Mouse (Mus musculus) kidney, postnatal 4 days (tissue): ENCODE results near the gene Ikzf4.
"Not testable (repeated sequence)": the region's sequence is repeated elsewhere in the genome, so short reads cannot be mapped to it uniquely, and the experiment has no call there.

Source experiments
- DNase-seq, 2 experiments: peaks; one replicate each; pipeline ENCODE4 v3.0.0; 2021; ENCODE audit warnings: mixed read lengths in 2 of 2

The Ikzf4 gene

DNA sequence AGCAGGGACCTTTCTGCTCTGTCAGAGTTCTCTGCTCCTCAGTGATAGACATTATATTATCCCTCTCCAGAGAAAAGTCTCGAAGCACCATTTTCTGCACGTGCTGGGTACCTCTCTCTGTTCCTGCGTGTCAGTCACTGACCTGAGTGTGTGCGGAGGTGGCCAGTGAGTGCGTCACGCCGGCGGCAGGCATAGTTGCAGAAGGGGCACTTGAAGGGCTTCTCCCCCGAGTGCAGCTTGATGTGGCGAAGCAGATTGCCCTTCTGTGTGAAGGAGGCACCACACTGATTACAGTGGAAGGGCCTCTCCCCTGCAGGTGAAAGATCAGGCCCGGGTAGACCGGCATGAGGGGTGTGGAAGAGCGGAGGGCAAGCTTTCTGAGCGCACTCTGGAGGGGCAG, 5.8 kb downstream of the Ikzf4 start:
- no peak for DNase-seq

DNA sequence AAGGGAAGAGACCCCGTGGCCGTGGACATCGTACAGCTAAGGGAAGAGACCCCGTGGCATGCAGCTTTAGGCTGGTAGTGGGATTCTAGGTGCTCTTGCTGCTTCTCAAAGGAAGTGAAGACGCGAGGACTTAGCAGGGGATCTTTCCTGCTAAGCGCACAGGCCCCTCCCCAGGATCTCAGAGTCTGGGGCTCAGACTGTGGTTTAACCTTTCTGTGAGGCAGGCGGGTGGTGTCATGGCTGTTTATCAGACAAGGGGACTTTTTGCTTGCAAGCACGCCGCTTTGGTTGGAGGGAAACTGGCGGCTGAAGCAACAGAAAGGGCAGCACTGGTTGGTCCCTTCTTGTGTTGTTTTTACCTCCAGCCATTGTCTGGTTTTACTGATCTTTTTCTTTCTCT, 8.8 kb downstream of the Ikzf4 start:
- peak in 1 of 2 experiments; percentile 30 for DNase-seq

DNA sequence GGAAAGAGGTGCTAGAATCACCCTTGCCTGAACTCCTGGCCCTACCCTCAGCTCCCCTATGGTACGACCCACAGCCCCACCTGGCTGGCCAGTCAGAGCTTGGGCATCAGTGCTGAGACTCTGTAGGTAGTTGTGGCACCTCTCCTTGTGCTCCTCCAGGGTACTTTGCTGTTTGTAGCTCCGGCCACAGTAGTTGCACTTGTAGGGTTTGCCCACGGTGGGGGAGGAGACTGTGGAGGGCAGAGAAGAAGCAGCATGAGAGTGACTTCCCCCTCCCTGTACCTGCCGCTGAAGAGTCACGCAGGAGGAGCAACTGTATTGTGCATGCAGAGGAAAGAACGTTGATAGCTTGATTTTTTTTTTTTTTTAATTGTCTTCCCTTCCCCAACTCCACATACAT, 9.2 kb downstream of the Ikzf4 start:
- DNase-seq, result peak in 1 of 2 experiments; percentile 19

DNA sequence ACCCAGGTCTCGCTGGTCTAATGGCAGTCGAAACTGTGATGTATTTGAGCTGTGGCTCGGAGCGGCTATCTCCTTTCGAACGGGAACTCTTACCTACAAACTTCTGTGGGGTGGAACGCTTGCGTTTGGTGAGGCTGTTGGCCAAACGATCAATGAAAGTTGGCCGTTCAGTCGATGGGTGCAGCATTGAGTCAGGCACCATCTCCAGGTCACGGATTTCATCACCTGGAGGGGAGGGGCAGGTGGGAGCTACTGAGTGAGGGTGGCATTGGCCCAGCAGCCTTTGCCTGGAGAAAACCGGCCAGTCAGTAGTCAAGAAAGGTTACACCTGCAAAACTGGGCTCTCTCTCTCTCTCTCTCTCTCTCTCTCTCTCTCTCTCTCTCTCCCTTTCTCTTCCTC, 10.1 kb downstream of the Ikzf4 start:
- DNase-seq, result no peak

DNA sequence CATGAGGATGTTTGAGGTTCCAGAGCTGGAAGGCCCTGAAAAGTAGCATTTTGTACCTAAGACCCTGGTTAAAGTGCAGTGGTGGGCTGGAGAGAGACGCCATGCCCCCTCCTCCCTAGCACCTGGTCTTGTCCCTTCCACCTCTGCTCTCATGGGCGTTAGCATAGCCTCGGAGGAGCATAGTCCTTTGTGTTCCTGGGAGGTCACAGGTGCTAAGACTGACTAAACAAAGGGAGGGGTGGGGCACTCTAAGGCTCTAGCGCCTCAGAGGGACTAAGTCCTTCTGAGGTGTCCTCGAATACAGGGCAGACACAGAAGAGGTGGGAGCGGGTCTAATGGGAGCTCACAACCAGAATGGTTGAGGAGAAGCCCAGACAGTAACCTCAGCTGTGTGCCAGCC, 14.2 kb downstream of the Ikzf4 start:
- DNase-seq, result no peak

DNA sequence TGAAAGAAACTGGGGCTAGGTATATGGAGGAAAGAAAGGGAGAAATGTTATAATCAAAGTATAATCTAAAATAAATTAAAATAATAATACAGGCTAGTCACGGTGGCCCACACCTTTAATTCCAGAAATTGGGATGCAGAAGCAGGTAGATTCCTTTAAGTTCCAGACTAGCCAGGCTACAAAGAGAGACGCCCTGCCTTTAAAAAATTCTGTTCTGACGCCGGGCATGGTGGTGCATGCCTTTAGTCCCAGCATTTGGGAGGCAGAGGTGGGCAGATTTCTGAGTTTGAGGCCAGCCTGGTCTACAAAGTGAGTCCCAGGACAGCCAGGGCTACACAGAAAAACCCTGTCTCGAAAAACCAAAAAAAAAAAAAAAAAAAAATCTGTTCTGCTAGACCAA, 15.5 kb downstream of the Ikzf4 start:
- not testable (repeated sequence) for DNase-seq

DNA sequence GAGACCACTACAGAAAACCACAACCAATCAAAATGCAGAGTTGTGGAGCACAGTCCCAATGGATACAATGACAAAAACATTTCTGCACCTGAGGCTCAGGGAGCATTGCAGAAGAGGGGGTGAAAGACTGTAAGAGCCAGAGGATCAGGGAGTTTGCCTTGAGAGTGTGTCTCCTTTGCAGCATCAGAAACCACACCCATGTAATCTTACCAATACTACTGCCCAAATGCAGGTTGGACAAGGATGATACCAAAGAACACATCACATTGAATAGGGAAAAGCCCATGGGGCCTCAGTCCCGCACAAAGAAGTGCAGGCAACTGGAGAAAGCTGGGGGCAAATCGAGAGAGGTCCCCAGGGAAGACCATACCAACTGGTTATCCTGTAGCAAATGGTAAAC, 16.0 kb downstream of the Ikzf4 start:
- no peak for DNase-seq

DNA sequence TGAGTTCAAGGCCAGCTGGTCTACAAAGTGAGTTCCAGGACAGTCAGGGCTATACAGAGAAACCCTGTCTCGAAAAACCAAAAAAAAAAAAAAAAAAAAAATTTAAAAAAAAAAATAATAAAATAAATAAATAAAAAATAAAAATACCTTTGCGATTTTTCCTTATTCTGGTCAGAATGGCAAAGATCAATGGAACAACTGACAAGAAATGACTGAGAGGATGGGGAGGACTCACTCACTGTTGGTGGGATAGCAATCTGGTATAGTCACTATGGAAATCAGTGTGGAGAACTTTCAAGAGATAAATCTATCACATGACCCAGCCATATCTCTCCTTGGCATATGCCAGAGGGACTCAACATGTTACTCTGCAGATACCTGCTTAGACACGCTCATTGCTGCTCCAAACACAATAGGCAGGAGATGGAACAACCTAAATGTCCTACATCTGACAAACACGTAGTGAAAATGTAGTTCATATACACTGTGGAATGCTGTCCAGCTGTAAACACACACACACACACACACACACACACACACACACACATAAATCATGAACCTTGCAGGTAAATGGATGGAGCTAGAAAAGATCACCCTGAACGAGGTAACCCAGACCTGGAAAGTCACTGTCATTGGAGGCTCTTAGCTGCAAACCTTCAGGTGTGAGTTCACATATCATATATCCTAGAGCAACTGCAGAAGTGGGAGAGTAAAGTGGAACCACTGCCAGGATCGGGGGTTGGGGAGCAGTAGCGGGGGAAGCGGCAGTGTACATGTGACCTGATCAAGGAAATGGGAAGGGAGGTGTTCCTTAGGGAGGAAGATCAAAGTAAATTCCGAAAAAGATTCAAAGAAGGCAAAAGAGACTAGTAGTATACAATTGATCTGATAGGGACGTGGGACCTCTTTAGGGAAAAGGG, 18.1 kb downstream of the Ikzf4 start:
- no peak for DNase-seq

DNA sequence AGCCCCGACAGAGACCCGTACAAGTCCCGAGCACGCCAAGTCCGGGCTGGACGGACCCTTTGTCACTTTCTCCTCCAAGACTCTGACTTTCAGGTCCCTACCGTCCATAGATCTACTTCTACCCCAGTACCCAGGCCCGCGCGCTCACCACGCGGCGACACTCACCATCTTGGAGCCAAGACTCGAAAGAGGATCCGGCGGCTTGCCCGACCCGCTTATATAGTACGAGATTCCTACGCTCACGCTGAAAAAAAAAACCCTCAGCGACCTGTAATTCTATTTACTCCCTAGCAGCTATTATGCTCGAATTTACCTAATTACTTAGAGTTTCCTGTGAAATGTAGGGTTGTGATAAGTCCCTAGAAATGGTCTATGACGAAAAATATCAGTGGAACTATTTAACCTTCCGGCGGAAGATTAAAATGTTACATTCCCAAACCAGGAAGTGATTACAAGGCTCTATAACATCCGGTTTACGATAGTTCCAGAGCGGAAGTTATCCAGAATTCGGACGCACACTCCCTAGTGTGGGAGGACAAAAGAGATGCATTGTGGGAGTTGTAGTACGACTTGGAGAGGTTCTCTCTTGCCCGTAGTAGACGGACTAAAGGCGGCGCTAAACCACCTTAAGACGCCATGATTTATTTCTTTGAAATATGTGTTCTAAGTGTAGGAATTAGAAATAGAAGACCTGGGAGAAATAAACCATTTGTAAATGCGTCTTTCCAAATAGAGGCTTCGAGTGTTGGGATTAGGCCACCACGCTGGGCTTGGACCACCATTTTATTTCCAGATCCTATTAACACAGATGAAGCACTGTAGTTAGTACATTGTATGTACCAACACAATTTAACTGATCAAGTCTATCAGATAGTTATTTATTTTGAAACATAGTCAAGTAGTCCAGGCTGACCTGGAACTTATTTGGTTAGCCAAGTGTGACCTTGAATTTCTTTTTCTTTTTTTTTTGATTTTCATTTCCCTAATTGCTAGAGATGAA, 19.2 kb downstream of the Ikzf4 start, which contains the start of gene Rps26:
TSS of gene Rps26 (minus strand) at position 437 of the 1,000 bp plus-strand sequence.
- DNase-seq, result peak; percentile 87 to 93

DNA sequence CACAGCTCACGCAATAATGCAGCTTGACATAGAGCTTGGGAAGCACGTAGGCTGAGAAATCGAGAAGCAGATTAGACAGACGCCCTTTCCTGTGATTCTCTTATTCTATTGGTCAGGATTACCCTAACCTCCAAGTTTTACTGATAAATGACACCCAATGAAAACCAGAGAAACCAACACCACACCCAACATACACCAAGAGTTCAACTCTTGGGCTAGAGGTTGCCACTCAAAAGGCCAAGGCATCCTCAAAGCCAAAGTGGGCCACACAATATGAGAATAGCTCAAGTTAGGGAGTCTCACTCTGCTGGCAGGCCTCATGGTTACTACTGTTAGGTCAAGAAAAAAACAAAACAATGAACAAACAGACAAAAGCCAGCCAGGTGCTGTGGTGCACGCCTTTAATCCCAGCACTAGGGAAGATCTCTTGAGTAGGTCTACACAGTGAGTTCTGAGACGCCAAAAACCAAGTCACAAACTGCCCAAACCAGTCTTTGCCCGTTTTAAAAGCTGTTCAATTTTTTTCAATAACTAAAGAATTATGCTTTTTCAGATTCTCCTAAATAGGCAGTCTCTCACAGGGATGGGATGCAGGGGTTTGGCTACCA, 20.4 kb downstream of the Ikzf4 start:
- no peak for DNase-seq

DNA sequence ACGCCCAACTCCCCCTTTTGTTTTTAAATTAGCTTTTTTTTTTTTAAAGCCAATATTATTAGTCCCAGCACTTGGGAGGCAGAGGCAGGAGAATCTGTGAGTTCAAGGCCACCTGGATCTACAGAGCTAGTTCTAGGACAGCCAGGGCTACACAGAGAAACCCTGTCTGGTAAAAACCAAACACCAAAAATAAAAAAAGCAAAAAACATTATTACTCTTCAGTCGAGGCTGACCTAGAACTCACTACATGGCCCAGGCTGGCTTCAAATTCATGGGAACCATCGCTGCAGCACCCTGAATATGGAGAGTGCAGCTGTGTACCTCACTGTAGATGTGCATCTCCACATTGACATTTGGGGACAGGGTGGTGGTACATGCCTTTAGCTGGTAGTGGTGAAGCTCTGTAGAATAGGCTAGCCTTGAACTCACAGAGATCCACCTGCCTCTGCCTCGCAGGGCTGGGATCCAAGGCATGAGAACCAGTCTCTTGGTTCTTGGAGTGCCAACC, 22.6 kb downstream of the Ikzf4 start:
- DNase-seq, result not testable (repeated sequence)

DNA sequence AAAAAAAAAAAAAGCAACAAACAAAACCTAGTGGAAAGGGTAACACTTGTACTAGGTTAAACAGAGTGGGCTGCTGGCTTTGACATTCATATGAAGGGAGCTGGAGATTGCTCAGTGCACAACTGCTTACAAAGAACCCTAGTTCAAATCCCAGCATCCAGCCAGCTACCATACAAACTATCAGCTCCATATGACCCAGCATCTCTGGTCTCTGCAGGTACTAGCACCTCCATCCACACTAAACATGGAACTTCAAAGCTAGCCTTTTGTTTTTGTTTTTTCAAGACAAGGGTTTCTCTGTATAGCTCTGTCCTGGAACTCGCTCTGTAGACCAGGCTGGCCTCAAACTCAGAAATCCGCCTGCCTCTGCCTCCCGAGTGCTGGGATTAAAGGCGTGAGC, 23.1 kb downstream of the Ikzf4 start:
- DNase-seq, result no peak

DNA sequence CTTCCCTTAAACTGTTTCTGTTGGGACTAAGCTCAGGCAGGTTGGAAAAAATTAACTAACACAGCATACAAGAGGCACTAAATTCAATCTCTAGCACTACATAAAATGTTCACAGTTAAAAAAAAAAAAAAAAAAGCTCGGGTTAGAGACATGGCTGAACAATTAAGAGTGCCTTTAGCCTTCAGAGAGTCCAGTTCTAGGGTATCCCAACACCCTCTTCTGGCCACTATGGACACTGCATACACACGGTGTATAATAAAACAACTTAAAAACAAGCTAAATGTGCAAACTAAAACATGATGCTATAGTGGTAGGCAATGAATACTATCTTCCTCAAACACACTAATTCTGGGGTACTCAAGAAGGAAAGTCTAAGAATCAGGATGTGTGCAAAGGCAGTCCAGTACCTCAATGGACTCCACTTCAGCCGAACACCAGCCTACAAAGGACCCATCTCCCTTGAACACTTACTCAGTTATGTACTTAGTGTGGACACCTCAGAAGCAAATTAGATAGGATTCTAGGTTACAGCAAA, 23.7 kb downstream of the Ikzf4 start:
- DNase-seq, result no peak

DNA sequence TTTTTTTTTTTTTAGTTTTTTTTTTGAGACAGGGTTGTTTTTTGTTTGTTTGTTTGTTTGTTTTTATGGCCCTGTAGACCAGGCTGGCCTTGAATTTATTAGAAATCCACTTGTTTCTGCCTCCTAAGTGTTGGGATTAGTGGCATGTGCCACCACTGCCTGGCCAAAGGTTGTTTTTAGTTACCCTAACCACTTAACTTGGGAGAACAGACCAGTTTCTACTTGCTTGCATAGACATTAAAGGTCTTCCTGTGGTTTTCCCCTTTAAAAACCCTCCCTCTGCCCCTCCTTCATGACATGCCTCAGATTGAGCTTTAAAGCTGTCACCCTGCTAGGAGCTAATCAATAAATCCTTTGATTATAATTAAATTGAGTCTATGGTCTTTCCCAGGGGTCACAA, 25.6 kb downstream of the Ikzf4 start:
- no peak for DNase-seq

DNA sequence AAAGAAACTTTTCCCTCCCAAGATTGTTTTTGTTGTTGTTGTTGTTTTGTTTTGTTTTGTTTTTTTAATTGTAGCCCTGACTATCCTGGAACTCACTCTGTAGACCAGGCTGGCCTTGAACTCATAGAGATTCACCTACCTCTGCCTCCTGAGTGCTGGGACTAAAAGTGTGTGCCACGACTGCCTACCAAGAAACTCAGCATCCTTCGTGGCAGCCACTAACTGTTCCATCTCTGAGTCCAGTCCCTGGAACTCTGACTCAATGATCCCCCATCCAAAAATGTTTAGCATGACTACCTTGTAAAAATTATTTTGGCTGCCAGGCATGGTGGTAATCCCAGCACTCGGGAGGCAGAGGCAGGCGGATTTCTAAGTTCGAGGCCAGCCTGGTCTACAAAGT, 26.6 kb downstream of the Ikzf4 start:
- not testable (repeated sequence) for DNase-seq

DNA sequence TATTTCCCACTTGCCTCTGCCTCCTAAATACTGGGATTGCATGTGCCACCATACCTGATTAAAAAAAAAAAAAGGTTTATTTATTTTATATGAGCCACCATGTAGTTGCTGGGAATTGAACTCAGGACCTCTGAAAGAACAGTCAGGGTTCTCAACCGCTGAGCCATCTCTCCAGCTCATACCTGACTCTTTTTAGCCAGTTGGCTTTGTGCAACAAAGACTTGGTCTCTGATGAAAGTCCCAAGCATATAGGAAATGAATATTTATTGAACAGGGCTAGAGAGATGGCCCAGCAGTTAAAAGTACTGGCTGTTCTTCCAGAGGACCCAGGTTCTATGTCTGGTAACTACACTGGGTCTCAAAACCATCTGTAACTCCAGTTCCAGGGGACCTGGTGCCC, 27.2 kb downstream of the Ikzf4 start:
- no peak for DNase-seq

DNA sequence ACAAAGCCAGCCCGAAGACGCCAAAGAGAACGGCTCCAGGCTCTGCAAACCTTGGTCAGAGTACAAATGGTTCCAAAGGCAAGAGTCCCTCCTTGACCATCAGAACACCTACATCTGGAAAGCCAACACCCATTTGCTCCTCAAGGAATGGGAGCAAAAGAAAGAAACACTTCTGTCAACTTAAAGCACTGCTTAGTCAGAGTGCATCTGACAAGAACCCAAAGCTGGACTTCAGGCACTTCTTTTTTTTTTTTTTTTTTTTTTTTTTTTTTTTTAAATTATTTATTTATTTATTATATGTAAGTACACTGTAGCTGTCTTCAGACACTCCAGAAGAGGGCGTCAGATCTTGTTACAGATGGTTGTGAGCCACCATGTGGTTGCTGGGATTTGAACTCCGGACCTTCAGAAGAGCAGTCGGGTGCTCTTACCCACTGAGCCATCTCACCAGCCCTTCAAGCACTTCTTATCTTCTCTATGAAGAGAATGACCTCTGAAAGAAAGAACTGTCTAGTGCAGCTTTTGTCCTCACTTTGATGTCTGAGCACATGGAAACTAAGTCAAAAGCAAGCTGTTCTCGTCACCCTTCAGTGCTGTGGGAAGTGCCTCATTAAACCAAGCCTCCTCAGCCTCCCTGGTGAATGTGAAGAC, 29.9 kb downstream of the Ikzf4 start:
- DNase-seq, result not testable (repeated sequence)

DNA sequence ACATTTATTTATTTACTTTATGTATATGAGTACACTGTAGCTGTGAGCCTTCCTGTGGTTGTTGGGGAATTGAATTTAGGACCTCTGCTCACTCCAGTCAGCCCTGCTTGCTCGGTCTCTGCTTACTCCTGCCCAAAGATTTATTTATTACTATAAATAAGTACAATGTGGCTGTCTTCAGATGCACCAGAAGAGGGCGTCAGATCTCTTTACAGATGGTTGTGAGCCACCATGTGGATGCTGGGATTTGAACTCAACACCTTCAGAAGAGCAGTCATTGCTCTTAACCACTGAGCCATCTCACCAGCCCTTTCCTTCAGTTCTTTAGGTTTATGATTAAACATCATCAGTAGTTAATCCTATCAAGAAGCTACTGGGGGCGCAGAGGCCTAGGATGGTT, 30.9 kb downstream of the Ikzf4 start:
- DNase-seq, result no peak

DNA sequence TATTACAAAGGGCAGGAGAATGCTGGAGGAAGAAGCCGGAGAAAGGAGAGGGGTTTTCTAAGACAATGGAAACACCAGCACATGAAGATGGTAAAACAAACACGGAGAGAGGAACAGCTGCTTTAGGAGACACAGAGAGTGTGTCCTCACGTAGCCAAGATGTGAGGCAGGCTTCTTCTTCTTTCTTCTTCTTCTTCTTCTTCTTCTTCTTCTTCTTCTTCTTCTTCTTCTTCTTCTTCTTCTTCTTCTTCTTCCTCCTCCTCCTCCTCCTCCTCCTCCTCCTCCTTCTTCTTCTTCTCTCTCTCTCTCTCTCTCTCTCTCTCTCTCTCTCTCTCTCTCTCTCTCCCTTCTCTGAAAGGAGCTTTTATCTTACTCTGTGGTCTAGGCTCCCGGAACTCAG, 32.0 kb downstream of the Ikzf4 start:
- not testable (repeated sequence) for DNase-seq

DNA sequence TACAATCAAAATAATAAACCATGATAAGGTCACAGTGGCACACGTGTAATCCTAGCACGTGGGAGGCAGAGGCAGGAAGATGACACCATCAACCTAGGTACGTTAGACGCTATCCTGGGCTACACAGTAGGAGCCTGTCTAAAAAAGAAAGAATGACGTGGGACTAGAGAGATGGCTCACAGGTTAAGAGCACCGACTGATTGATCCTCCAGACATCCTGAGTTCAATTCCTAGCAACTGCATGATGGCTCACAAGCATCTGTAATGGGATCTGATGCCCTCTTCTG, 32.7 kb downstream of the Ikzf4 start:
- no peak for DNase-seq

DNA sequence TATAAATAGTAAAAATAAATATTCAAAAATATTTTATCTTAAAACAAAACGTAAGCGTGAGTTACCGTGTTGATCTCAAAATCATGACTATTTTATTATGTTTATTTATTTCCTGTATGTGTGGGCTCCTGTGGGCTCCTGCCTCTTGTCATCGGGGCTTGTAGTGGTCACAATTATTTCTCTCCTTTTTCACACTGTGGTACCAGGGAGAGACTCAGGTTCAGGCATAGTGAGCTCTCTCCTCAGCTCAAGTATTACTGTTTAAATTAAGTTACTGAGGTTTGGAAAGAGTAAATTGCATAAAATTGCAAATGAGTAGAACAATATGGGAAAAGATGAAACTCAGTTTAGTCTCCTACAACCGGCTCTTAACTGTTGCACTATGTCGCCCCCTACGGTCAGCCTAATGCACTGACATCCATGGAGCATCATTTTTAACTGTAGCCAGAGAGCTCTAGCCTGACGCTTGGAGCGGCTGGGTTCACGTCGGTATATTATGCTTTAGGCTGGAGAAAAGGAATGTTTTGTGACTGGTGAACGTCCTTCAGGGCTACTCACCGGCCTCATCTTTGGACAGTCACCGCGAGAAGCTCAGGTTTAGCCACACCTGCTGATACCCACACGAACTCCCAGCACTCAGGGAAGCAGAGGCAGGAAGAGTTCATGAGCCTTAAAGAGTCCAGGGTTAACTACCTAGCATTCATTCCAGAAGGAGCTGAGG, 33.2 kb downstream of the Ikzf4 start:
- peak; percentile 85 to 87 for DNase-seq

DNA sequence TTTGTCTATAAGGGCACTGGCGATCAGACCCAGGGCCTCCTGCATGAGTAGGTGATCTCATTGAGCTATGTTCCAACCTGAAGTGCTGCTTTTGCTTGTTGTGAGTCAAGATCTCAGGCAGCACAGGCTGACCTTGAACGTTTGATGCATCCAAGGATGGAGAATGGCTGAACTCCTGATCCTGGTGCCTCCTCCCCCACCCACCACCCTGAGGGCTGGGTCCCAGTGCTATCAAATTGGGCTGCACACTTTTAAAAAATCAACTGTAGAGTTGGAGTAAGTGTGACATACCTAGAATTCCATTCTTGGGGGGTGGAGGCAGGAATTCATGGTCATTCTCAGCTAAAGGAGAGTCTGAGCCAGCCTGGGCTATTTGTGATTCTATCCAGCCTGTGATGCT, 39.3 kb downstream of the Ikzf4 start:
- DNase-seq, result no peak
